ENCODE assay signal across 12 mouse cellular contexts in the genomic region with DNA sequence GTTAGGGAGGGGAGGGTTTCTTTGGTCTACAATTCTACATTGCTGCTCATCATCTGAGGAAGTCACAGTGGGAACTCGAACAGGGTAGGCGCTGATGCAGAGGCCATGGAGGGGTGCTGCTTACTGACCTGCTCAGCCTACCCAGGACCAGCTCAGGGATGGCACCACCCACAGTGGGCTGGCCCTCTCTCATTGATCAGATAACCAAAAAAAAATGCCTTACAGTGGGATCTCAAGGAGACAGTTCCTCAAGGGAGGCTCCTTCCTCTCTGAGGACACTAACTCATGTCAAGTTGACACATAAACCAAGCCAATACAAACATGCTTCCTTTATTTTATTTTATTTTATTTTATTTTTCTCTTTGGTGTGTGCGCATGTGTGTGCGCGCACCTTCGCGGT.
DNase-seq lines count a peak whose midpoint lies in the region; ATAC-seq lines count a peak whose summit lies in the region.
"Had no signal": no experiment of that assay in that cellular context is flagged by ENCODE, and none has a peak within 500 bp of the region (broad histone marks: within the 10 kb centered on the region; RNA-seq: fewer than 3 reads in every experiment).

No protein-coding gene starts in this region.

- H3K27me3 ChIP-seq in heart, embryonic 12.5 days (replicated peaks), result no peaks in the 10 kb centered on the region
- no peaks in the 10 kb centered on the region for H3K27me3 ChIP-seq in heart, embryonic 10.5 days (ENCODE audit: insufficient read depth, poor library complexity, severe bottlenecking)
- no peaks in the 10 kb centered on the region for H3K27me3 ChIP-seq in midbrain, embryonic 13.5 days
- H3K27me3 ChIP-seq in midbrain, embryonic 11.5 days (ENCODE audit: control insufficient read depth, insufficient read depth, low read length), result no peaks in the 10 kb centered on the region
- H3K27me3 ChIP-seq in hindbrain, embryonic 13.5 days, result no peaks in the 10 kb centered on the region
- H3K27me3 ChIP-seq in neural tube, embryonic 15.5 days (replicated peaks), result no peaks in the 10 kb centered on the region
- H3K27me3 ChIP-seq: liver, embryonic 13.5 days had no signal

- no peak overlapping the region for H3K4me3 ChIP-seq in heart, embryonic 12.5 days
- H3K4me3 ChIP-seq in heart, embryonic 10.5 days, result no peak overlapping the region
- no peak overlapping the region for H3K4me3 ChIP-seq in midbrain, embryonic 13.5 days (replicated peaks)
- H3K4me3 ChIP-seq in midbrain, embryonic 11.5 days (ENCODE audit: low read depth, low read length), result no peak overlapping the region
- H3K4me3 ChIP-seq in hindbrain, embryonic 13.5 days, result no peak overlapping the region
- no peak overlapping the region for H3K4me3 ChIP-seq in neural tube, embryonic 15.5 days (replicated peaks)
- H3K4me3 ChIP-seq: erythroblast, embryonic 14.5 days; liver, embryonic 13.5 days had no signal

- H3K9ac ChIP-seq in heart, embryonic 12.5 days, result no peak overlapping the region
- H3K9ac ChIP-seq in midbrain, embryonic 13.5 days (replicated peaks), result no peak overlapping the region
- no peak overlapping the region for H3K9ac ChIP-seq in midbrain, embryonic 11.5 days (ENCODE audit: low read length)
- no peak overlapping the region for H3K9ac ChIP-seq in hindbrain, embryonic 13.5 days
- no peak overlapping the region for H3K9ac ChIP-seq in neural tube, embryonic 15.5 days (replicated peaks)
- H3K9ac ChIP-seq: liver, embryonic 13.5 days had no signal

- H3K4me2 ChIP-seq in heart, embryonic 12.5 days, result no peak overlapping the region
- no peak overlapping the region for H3K4me2 ChIP-seq in midbrain, embryonic 13.5 days (replicated peaks)
- no peak overlapping the region for H3K4me2 ChIP-seq in midbrain, embryonic 11.5 days
- H3K4me2 ChIP-seq in hindbrain, embryonic 13.5 days, result no peak overlapping the region
- no peak overlapping the region for H3K4me2 ChIP-seq in neural tube, embryonic 15.5 days
- H3K4me2 ChIP-seq: liver, embryonic 13.5 days had no signal

- 87% methylated on average over 7 of the region's 7 CpGs for WGBS in heart, embryonic 12.5 days
- 92% methylated on average over 7 of the region's 7 CpGs for WGBS in heart, embryonic 10.5 days
- 88% methylated on average over 7 of the region's 7 CpGs for WGBS in midbrain, embryonic 13.5 days
- 90% methylated on average over 7 of the region's 7 CpGs for WGBS in midbrain, embryonic 11.5 days
- 91% methylated on average over 7 of the region's 7 CpGs for WGBS in hindbrain, embryonic 13.5 days
- WGBS in neural tube, embryonic 15.5 days, result 82% methylated on average over 7 of the region's 7 CpGs

- H3K9me3 ChIP-seq in heart, embryonic 12.5 days (replicated peaks), result no peaks in the 10 kb centered on the region; the same call in 1 of the 2 replicates
- H3K9me3 ChIP-seq in heart, embryonic 10.5 days, result no peaks in the 10 kb centered on the region
- H3K9me3 ChIP-seq in midbrain, embryonic 13.5 days, result peaks cover 7% of the 10 kb centered on the region; the same call in 1 of the 2 replicates
- H3K9me3 ChIP-seq in midbrain, embryonic 11.5 days (ENCODE audit: control insufficient read depth, low read length), result no peaks in the 10 kb centered on the region; the same call in 1 of the 2 replicates
- 0 out of 2 replicates have a peak, but pooled peaks cover 2% of the 10 kb centered on the region for H3K9me3 ChIP-seq in hindbrain, embryonic 13.5 days
- no peaks in the 10 kb centered on the region for H3K9me3 ChIP-seq in neural tube, embryonic 15.5 days (replicated peaks)
- H3K9me3 ChIP-seq: liver, embryonic 13.5 days had no signal

- peak overlapping the region; percentile 60; the same call in 1 of the 2 replicates for H3K27ac ChIP-seq in heart, embryonic 12.5 days (ENCODE audit: poor library complexity, severe bottlenecking)
- no peak overlapping the region for H3K27ac ChIP-seq in heart, embryonic 10.5 days
- peak overlapping the region; percentile 70; the same call in 1 of the 2 replicates for H3K27ac ChIP-seq in midbrain, embryonic 13.5 days
- H3K27ac ChIP-seq in midbrain, embryonic 11.5 days (ENCODE audit: low read depth, low read length), result no peak overlapping the region
- peak overlapping the region; percentile 78 for H3K27ac ChIP-seq in hindbrain, embryonic 13.5 days
- peak overlapping the region; percentile 77 for H3K27ac ChIP-seq in neural tube, embryonic 15.5 days (replicated peaks)

- peaks cover 24% of the 10 kb centered on the region for H3K4me1 ChIP-seq in heart, embryonic 12.5 days (replicated peaks)
- peaks cover 24% of the 10 kb centered on the region for H3K4me1 ChIP-seq in heart, embryonic 10.5 days
- peaks cover 19% of the 10 kb centered on the region for H3K4me1 ChIP-seq in midbrain, embryonic 13.5 days (replicated peaks)
- peaks cover 12% of the 10 kb centered on the region for H3K4me1 ChIP-seq in midbrain, embryonic 11.5 days (ENCODE audit: control insufficient read depth, insufficient read depth, low read length)
- peaks cover 26% of the 10 kb centered on the region for H3K4me1 ChIP-seq in hindbrain, embryonic 13.5 days (replicated peaks)
- peaks cover 14% of the 10 kb centered on the region for H3K4me1 ChIP-seq in neural tube, embryonic 15.5 days

- H3K36me3 ChIP-seq in heart, embryonic 12.5 days, result peaks cover 39% of the 10 kb centered on the region
- H3K36me3 ChIP-seq in heart, embryonic 10.5 days, result peaks cover 33% of the 10 kb centered on the region
- peaks cover 11% of the 10 kb centered on the region for H3K36me3 ChIP-seq in midbrain, embryonic 13.5 days
- no peaks in the 10 kb centered on the region for H3K36me3 ChIP-seq in midbrain, embryonic 11.5 days (ENCODE audit: control insufficient read depth, insufficient read depth, low read length)
- peaks cover 23% of the 10 kb centered on the region for H3K36me3 ChIP-seq in hindbrain, embryonic 13.5 days
- H3K36me3 ChIP-seq in neural tube, embryonic 15.5 days, result peaks cover 26% of the 10 kb centered on the region

- ATAC-seq in heart, embryonic 12.5 days (ENCODE audit: insufficient number of reproducible peaks, low FRiP score), result no peak
- no peak for ATAC-seq in midbrain, embryonic 13.5 days
- ATAC-seq in midbrain, embryonic 11.5 days (ENCODE audit: low FRiP score), result no peak
- ATAC-seq in hindbrain, embryonic 13.5 days (ENCODE audit: low FRiP score), result no peak
- ATAC-seq in neural tube, embryonic 15.5 days (ENCODE audit: low FRiP score), result no peak
- ATAC-seq: activated CD4-positive, CD25-positive, alpha-beta regulatory T cell, adult 4 months had no signal

- no peak for DNase-seq in heart, embryonic 10.5 days (ENCODE audit: low spot score)
- no peak for DNase-seq in midbrain, embryonic 11.5 days (ENCODE audit: low spot score, missing footprints)
- DNase-seq in lung, postnatal 10 days, result no peak
- DNase-seq in testis, postnatal 14 days (ENCODE audit: low spot score), result no peak
- DNase-seq: liver, embryonic 13.5 days; right cerebral cortex, postnatal 14 days had no signal

Comparison
In these comparisons a context has a peak if more than half of its experiments do, and no peak if none do; other contexts are left out.
1. H3K27ac ChIP-seq: peak in heart, embryonic 12.5 days (single experiment), midbrain, embryonic 13.5 days (single experiment), hindbrain, embryonic 13.5 days (single experiment) and neural tube, embryonic 15.5 days (single experiment); none in heart, embryonic 10.5 days (single experiment) and midbrain, embryonic 11.5 days (single experiment).